Mouse (Mus musculus) cerebellum, adult (tissue): ENCODE results near the gene Prl2c2.
"Not testable (repeated sequence)": the region's sequence is repeated elsewhere in the genome, so short reads cannot be mapped to it uniquely, and the experiment has no call there.

Experiments
- ATAC-seq: cut with Nextera tagmentation; 2 replicates; pipeline ENCODE4 v1.9.2; 2017; ENCODE audit warnings: mild to moderate bottlenecking, moderate library complexity, mixed read lengths; ENCODE audit not compliant: insufficient number of reproducible peaks, low FRiP score, low TSS enrichment

Prl2c2 gene

DNA sequence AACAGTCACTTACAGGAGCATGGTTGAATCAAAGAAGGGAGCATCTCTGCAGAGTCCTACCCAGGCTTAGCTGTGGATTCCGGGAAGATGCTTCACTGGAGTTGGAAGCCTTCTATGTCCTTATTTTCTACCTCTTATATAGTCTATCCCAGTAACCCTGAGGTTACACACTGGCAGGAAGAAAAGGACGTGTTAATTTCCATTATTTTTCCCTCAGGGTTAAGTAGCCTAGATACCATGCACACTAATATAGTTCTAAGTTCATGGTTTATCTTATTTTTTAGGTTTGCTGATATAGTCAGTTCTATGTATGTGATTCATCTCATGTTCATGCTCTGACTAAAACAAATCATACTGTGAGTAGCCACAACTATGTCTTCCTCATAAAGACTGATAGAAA lies at the start of gene Prl2c2:
Prl2c2 (minus strand) TSS at position 101 of the 400 bp plus-strand sequence.
- ATAC-seq: not testable (repeated sequence)

DNA sequence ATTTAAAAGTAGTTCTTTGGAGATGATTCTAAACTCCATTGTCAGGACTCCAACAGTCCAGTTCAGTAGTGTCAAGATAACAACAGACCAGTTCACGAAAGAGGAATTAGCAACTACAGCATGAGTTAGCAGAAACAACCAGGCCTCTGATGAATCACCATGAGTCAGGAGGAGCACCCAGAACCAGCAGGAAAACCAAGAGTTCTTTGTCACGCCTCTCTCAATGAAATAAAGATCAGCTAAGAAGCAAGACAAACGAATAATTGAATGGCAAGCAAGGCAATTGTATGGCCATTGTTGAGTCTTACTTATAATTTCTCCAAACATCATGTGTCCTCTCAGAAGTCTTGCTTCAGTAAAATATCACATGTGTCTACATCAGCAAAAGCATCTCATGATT lies 20.7 kb upstream of the Prl2c2 start:
- ATAC-seq: not testable (repeated sequence)

DNA sequence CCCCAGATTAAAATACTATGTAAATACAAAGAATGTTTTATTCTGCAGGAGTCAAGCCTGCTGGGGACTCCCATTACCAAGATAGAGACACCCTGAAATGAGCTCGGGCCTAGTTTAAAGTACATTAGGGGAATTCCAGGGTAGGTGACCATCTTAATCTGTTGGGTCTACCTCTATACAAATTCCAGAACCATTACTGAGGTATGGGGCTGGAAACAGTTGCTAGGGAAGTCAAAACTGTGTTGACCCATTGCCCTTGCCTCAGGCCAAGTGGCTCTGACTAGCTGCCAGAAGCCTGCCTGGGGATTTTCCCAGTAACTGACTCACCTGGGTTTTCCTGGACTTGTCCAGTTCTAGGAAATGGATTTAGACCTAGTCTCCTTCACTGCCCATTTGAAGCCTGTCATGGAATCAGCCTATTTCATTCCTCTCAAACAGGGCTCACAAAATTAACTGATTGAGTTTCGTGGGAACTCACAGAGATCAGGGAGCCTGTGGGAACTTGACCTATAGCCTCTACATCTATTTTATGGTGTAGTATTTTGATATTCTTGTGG lies 8.9 kb upstream of the Prl2c2 start:
- ATAC-seq: not testable (repeated sequence)
